Mouse (Mus musculus): ENCODE measurements around the gene Rbm28. TPM values are rescaled to one million over a fixed set of nuclear protein-coding genes. Genes with fewer than 3 reads are reported as not detected.
A peak's percentile ranks its signal among the peaks of the same experiment; 100 is the strongest.

Rbm28 gene
- polyA plus RNA-seq, 1 experiment from 2014 or later, result 54.6 TPM

DNA sequence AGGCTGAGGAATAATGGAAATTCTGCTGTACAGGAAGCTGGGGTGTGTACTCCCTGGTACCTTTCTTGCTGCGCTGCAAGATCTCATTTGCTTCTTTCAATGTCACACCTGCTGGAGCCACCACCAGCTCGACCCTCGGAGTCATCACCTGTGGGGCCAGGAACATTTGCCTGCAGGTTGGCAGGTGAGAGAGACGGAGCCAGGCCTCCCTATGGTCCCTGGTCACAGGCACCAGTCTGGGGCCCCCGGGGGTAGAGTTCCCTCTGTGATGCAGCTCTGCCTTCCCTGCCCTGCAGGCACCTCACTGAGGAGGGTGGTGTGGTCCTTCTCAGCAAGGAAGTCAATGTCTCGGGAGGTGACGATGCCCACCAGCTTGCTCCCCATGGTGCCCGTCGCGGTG, 41.2 kb upstream of the Rbm28 start:
- Histone ChIP-seq H3K9ac (ENCODE audit: low read depth, low read length) (no peak overlapping the region), H3K27me3 (replicated peaks; ENCODE audit: control insufficient read depth, insufficient read depth, low read length) (no peaks in the 10 kb centered on the region), H3K9me3 (ENCODE audit: control insufficient read depth, low read length) (no peaks in the 10 kb centered on the region), H3K4me2 (no peak overlapping the region), H3K4me1 (replicated peaks; ENCODE audit: control insufficient read depth, insufficient read depth, low read length) (peaks cover 1% of the 10 kb centered on the region; the same call in 1 of the 2 replicates), H3K36me3 (ENCODE audit: control insufficient read depth, insufficient read depth, low read length) (no peaks in the 10 kb centered on the region; the same call in 1 of the 2 replicates), H3K27ac (ENCODE audit: low read depth, low read length) (no peak overlapping the region), H3K4me3 (ENCODE audit: low read depth, low read length) (no peak overlapping the region)
- DNase-seq (ENCODE audit: low spot score), result peak; percentile 26
- WGBS, result 88% methylated on average over 10 of the region's 10 CpGs
- ATAC-seq (replicated peaks; ENCODE audit: low FRiP score), result no peak

DNA sequence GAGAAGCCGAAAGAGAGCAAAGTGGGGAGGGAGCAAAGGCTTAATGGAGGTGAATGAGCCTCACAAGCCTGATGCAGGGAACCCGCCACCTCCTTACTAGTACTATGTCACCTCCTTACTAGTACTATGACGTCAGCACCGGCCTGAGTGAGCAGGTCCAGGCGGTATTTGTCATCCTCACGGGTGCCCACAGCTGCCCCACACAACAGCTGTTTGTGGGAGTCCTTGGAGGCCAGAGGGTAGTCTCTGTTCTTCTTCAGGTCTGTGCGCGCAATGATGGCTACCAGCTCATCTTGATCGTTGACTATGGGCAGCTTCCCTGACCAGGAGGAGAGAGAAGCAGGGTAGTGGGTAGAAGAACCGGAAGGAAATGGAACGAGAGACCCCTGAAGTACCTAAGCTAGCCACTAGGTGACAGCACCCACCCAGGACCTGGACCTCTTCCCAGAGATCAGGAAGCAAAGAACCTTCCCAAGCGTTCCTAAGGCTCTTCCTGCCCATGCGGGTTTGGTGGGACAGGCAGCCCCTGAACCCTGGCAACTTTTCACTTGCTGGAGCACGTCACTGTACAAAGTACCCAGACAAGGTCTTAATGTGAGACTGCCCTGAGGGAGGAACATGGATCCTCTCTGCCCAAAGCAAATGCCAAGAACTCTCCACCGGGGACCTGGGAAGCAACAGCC, 40.3 kb upstream of the Rbm28 start:
- Histone ChIP-seq H3K9me3 (ENCODE audit: control insufficient read depth, low read length) (no peaks in the 10 kb centered on the region), H3K9ac (ENCODE audit: low read depth, low read length) (no peak overlapping the region), H3K4me3 (ENCODE audit: low read depth, low read length) (no peak overlapping the region), H3K36me3 (ENCODE audit: control insufficient read depth, insufficient read depth, low read length) (no peaks in the 10 kb centered on the region; the same call in 1 of the 2 replicates), H3K4me1 (replicated peaks; ENCODE audit: control insufficient read depth, insufficient read depth, low read length) (no peaks in the 10 kb centered on the region), H3K27ac (ENCODE audit: low read depth, low read length) (no peak overlapping the region), H3K27me3 (replicated peaks; ENCODE audit: control insufficient read depth, insufficient read depth, low read length) (no peaks in the 10 kb centered on the region), H3K4me2 (no peak overlapping the region)
- 55% methylated on average over 15 of the region's 15 CpGs for WGBS
- 0 out of 2 replicates have a peak, but pooled peaks have one; percentile 24 for ATAC-seq (replicated peaks; ENCODE audit: low FRiP score)
- DNase-seq (ENCODE audit: low spot score), result peak; percentile 48

DNA sequence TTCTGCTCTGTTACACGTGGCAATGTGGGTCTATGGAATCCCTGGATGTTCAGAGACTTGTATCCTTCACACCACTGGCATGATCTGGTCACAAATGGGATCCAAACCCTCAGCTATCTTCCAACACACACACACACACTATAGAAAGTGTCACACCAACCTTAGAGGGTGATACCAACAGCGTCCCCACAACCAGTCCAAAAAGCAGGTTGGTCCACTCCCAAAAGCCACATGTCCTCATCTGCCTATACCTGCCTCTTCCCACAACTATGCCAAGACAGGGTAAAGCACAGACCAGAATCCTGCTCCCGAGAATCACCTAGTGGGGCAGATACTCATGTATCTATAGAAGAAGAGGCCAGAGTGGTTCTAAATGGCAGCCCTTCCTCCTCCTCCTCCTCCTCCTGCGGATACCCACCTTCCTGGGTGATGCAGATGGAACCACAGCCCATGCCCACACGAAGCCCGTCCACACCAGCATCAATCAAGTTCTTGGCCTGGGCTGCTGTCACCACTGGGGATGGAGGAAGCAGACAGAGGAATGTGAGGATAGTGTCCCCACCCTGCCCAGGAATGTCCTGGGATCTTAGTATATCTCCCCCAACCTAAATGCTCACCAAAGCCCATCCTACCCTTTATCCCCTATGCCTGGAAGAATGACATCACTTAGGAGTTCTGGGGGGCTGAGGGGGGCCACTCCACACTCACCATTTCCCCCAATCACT, 39.2 kb upstream of the Rbm28 start:
- H3K27ac ChIP-seq (ENCODE audit: low read depth, low read length), result no peak overlapping the region
- no peak overlapping the region for H3K4me2 ChIP-seq
- no peaks in the 10 kb centered on the region for H3K4me1 ChIP-seq (replicated peaks; ENCODE audit: control insufficient read depth, insufficient read depth, low read length)
- no peaks in the 10 kb centered on the region; the same call in 1 of the 2 replicates for H3K27me3 ChIP-seq (replicated peaks; ENCODE audit: control insufficient read depth, insufficient read depth, low read length)
- peak; percentile 27 for DNase-seq (ENCODE audit: low spot score)
- no peak for ATAC-seq (replicated peaks; ENCODE audit: low FRiP score)
- no peak overlapping the region for H3K9ac ChIP-seq (ENCODE audit: low read depth, low read length)
- WGBS, result 80% methylated on average over 6 of the region's 6 CpGs
- no peaks in the 10 kb centered on the region; the same call in 1 of the 2 replicates for H3K36me3 ChIP-seq (ENCODE audit: control insufficient read depth, insufficient read depth, low read length)
- no peak overlapping the region for H3K4me3 ChIP-seq (ENCODE audit: low read depth, low read length)
- no peaks in the 10 kb centered on the region for H3K9me3 ChIP-seq (ENCODE audit: control insufficient read depth, low read length)

DNA sequence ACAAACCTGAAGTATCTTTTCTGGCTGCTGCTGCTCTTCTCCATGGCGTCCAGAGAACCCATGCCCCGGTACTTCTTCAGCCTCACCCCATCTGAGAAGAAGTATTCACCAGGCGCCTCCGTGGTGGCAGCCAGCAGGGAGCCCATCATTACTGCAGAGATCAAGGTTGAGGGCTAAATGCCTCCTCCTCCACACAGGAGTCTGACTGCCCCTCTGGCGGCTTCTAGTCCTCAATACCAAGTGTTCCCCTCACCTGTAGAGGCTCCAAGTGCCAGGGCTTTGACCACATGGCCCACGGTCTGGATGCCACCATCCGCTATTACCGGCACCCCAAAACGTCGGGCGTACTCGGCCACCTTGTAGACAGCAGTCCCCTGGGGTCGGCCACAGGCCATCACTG, 38.3 kb upstream of the Rbm28 start:
- H3K27me3 ChIP-seq (replicated peaks; ENCODE audit: control insufficient read depth, insufficient read depth, low read length), result peaks cover 3% of the 10 kb centered on the region
- H3K9me3 ChIP-seq (ENCODE audit: control insufficient read depth, low read length), result no peaks in the 10 kb centered on the region
- H3K4me2 ChIP-seq, result no peak overlapping the region
- no peak overlapping the region for H3K27ac ChIP-seq (ENCODE audit: low read depth, low read length)
- H3K9ac ChIP-seq (ENCODE audit: low read depth, low read length), result no peak overlapping the region
- WGBS, result 84% methylated on average over 13 of the region's 13 CpGs
- DNase-seq (ENCODE audit: low spot score) (peak; percentile 24), ATAC-seq (replicated peaks; ENCODE audit: low FRiP score) (no peak)
- H3K36me3 ChIP-seq (ENCODE audit: control insufficient read depth, insufficient read depth, low read length), result no peaks in the 10 kb centered on the region; the same call in 1 of the 2 replicates
- no peak overlapping the region for H3K4me3 ChIP-seq (ENCODE audit: low read depth, low read length)
- H3K4me1 ChIP-seq (replicated peaks; ENCODE audit: control insufficient read depth, insufficient read depth, low read length), result peaks cover 3% of the 10 kb centered on the region

DNA sequence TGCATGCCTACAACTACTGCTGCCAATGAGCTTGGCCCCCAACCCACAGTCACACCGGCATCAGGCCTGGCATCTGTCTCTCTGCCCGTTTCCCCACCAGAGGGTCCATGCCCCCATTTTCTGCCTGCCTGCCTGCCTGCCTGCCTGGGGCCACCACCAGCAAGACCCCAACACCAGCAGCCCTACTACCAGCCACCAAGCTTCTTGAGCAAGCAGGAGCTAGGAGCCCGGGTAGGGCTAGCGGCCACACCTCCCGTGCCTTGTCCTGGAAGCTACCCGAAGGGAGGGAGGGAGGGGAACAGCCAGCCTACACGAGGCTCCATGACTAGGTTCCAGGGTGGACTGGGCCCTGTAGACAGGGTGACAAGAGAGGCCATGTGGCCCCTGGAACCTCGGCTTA, 37.2 kb upstream of the Rbm28 start:
- DNase-seq (ENCODE audit: low spot score), result peak; percentile 28
- Histone ChIP-seq H3K9me3 (ENCODE audit: control insufficient read depth, low read length) (no peaks in the 10 kb centered on the region), H3K9ac (ENCODE audit: low read depth, low read length) (no peak overlapping the region), H3K4me2 (no peak overlapping the region), H3K4me3 (ENCODE audit: low read depth, low read length) (no peak overlapping the region), H3K4me1 (replicated peaks; ENCODE audit: control insufficient read depth, insufficient read depth, low read length) (peaks cover 3% of the 10 kb centered on the region), H3K27ac (ENCODE audit: low read depth, low read length) (no peak overlapping the region), H3K36me3 (ENCODE audit: control insufficient read depth, insufficient read depth, low read length) (no peaks in the 10 kb centered on the region; the same call in 1 of the 2 replicates), H3K27me3 (replicated peaks; ENCODE audit: control insufficient read depth, insufficient read depth, low read length) (peaks cover 12% of the 10 kb centered on the region)
- no peak for ATAC-seq (replicated peaks; ENCODE audit: low FRiP score)
- 83% methylated on average over 8 of the region's 8 CpGs for whole genome bisulfite sequencing

DNA sequence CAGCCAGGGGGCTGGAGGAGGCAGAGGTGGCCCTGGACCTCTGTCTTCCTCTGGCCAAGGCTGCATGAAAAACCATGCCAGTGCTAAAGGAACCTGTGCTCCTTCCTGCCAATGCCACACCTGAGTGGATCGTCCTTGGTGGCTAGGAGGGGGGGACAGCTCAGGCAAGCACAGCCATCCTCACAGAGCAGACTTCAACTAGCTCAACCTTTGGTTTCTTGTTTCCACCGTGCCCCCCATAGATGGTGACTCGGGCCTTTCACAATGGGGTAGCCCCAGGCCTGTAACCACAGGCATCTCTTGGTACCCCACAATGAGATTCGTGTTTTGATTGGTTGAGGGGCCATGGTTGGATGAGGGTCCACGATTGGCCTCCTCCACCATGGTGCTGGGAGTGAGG, 36.5 kb upstream of the Rbm28 start:
- Histone ChIP-seq H3K4me2 (no peak overlapping the region), H3K4me3 (ENCODE audit: low read depth, low read length) (no peak overlapping the region), H3K9me3 (ENCODE audit: control insufficient read depth, low read length) (no peaks in the 10 kb centered on the region), H3K36me3 (ENCODE audit: control insufficient read depth, insufficient read depth, low read length) (no peaks in the 10 kb centered on the region; the same call in 1 of the 2 replicates), H3K9ac (ENCODE audit: low read depth, low read length) (no peak overlapping the region), H3K27me3 (replicated peaks; ENCODE audit: control insufficient read depth, insufficient read depth, low read length) (peaks cover 14% of the 10 kb centered on the region), H3K27ac (ENCODE audit: low read depth, low read length) (no peak overlapping the region), H3K4me1 (replicated peaks; ENCODE audit: control insufficient read depth, insufficient read depth, low read length) (peaks cover 3% of the 10 kb centered on the region)
- ATAC-seq (replicated peaks; ENCODE audit: low FRiP score) (no peak), DNase-seq (ENCODE audit: low spot score) (peak; percentile 23)
- WGBS, result 84% methylated on average over 5 of the region's 5 CpGs

DNA sequence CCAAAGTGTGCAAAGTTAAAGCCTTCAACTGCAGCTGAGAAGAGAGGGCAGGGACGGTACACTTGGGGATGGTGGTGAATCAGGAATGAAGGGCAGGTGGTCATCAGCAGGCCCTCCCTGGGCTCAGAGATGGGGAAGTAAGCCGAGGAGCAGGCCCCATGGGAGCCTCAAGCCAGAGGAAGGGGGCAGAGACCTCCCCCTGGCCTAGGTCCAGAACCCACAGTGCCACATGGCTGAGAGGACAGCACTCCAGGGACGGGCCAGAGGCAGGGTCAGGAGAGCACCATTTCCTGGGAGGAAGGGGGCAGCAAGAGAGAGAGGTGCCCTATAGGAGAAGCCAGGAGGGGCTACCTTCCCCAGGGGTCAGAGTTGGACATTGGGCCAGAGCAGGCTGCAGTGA, 35.7 kb upstream of the Rbm28 start:
- WGBS, result 50% methylated on average over 3 of the region's 3 CpGs
- peaks cover 3% of the 10 kb centered on the region for H3K4me1 ChIP-seq (replicated peaks; ENCODE audit: control insufficient read depth, insufficient read depth, low read length)
- H3K4me3 ChIP-seq (ENCODE audit: low read depth, low read length), result no peak overlapping the region
- no peaks in the 10 kb centered on the region; the same call in 1 of the 2 replicates for H3K36me3 ChIP-seq (ENCODE audit: control insufficient read depth, insufficient read depth, low read length)
- H3K4me2 ChIP-seq, result no peak overlapping the region
- no peak for ATAC-seq (replicated peaks; ENCODE audit: low FRiP score)
- no peak overlapping the region for H3K9ac ChIP-seq (ENCODE audit: low read depth, low read length)
- DNase-seq (ENCODE audit: low spot score), result no peak
- no peak overlapping the region for H3K27ac ChIP-seq (ENCODE audit: low read depth, low read length)
- no peaks in the 10 kb centered on the region for H3K9me3 ChIP-seq (ENCODE audit: control insufficient read depth, low read length)
- H3K27me3 ChIP-seq (replicated peaks; ENCODE audit: control insufficient read depth, insufficient read depth, low read length), result peaks cover 14% of the 10 kb centered on the region

DNA sequence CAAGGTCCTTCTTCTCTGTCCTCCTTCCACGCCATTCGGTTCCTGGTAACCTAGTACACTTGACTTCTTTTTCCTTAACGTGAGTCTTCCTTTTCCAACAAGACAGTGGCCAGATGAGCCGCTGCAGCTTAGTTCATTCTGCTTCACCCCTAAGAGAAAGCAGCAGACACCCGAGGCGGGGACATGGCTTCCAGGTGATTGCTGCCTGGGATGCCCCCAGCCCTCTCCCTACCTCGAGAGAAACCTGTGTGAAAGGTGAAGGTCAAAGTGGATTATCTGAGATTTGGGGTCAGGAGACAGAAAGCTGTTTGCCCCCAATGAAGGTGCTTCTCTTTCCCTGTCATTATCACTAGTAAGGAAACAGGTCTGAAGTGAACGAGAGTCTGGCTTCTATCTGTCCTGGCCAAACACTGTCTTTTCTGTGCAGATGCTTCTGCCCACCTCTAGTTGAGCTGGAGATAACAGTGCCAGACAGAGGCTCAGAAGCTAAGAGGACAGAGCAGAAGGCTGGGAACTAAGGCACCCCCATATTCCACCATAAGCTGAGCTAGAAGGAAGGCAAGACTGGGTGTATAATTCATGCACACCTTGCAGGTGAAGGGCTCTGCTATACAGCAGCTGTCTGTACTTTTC, 34.5 kb upstream of the Rbm28 start:
- no peak overlapping the region for H3K9ac ChIP-seq (ENCODE audit: low read depth, low read length)
- peak; percentile 31 for DNase-seq (ENCODE audit: low spot score)

More for the DNA sequence above, 34.5 kb upstream of the Rbm28 start:
- WGBS, result 29% methylated on average over 8 of the region's 8 CpGs
- H3K9me3 ChIP-seq (ENCODE audit: control insufficient read depth, low read length), result no peaks in the 10 kb centered on the region
- no peak overlapping the region for H3K27ac ChIP-seq (ENCODE audit: low read depth, low read length)
- ATAC-seq (replicated peaks; ENCODE audit: low FRiP score), result 0 out of 2 replicates have a peak, but pooled peaks have one; percentile 43
- H3K4me3 ChIP-seq (ENCODE audit: low read depth, low read length), result peak overlapping the region; percentile 39; the same call in 1 of the 2 replicates
- H3K4me1 ChIP-seq (replicated peaks; ENCODE audit: control insufficient read depth, insufficient read depth, low read length), result peaks cover 4% of the 10 kb centered on the region
- no peaks in the 10 kb centered on the region; the same call in 1 of the 2 replicates for H3K36me3 ChIP-seq (ENCODE audit: control insufficient read depth, insufficient read depth, low read length)
- peaks cover 17% of the 10 kb centered on the region for H3K27me3 ChIP-seq (replicated peaks; ENCODE audit: control insufficient read depth, insufficient read depth, low read length)
- peak overlapping the region; percentile 64 for H3K4me2 ChIP-seq
